Mouse (Mus musculus): Measurements from ENCODE around the gene Podnl1.

Gene Podnl1

GRCm38 (mm10) chr8:84127202-84127901, 1.6 kb downstream of the Podnl1 start:
- peak; percentile 28 for DNase-seq

- no peak for DNase-seq
Observed at GRCm38 (mm10) chr8:84128277-84128676, 2.5 kb downstream of the Podnl1 start.

DNA sequence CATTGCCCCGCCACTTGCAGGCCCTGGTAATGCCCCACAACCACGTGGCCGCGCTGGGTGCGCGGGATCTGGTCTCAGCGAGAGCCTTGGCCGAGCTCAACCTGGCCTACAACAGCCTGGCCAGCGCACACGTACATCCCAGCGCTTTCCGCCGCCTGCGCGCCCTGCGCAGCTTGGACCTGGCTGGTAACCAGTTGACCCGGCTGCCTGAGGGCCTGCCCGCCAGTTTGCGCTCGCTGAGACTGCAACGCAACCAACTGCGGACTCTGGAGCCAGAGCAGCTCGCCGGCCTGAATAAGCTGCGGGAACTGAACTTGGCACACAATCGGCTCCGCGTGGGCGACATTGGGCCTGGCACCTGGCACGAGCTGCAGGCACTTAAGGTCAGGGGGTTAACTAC, 5.0 kb downstream of the Podnl1 start:
- DNase-seq: peak; percentile 56

DNA sequence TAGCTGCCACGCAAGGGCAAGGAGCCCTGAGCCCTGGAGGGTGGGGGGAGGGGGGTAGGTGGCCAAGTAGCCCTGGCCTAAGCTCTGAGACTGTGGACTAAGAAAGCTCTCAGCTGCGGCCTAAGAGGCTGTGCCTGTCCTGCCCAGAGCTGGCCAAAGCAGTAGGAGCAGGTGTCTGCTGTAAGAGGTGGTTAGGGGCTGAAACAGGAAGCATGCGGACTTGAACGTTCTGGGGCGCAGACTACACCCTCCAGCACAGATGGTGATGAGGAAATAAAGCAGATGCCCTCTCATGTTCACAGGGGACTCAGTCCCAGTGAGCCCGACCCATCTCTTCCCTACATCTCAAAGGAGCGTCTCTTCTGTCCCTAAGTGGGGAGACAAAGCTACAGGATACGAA, 6.4 kb downstream of the Podnl1 start:
- no peak for DNase-seq

GRCm38 (mm10) chr8:84137848-84138247, 12.1 kb downstream of the Podnl1 start:
- no peak for DNase-seq

GRCm38 (mm10) chr8:84140838-84141237, 15.0 kb downstream of the Podnl1 start:
- no peak for DNase-seq

- DNase-seq: no peak
Observed at GRCm38 (mm10) chr8:84144636-84145245, 19.0 kb downstream of the Podnl1 start.

DNA sequence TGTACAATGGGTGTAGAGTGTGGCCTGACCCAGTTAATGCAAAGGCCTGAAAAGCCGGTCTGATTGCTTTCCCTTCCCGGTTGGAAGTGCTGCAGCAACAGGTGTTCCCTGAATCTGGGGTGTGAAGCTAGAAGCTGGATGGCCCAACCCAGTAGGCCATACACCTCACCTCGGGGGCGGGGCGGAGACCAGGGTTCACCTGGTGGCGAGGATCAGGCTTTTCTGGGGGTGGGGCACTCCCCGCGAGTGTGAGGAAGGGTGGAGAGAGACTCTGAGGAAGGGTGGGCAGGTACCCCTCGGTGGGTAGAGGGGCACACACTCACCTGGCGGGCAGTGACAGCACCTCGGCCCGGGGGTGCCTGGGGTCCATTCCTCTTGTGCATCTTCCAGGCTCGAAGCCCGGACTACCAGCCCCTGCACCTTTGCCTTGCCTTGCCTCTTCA, 21.6 kb downstream of the Podnl1 start:
- DNase-seq: peak; percentile 60

- DNase-seq: peak; percentile 97
Observed at GRCm38 (mm10) chr8:84147769-84148530, 22.2 kb downstream of the Podnl1 start, which contains the start of the genes Cc2d1a and 4930432K21Rik. Gene Cc2d1a, minus strand, starts transcription at chr8:84147936. Gene 4930432K21Rik, plus strand, starts transcription at chr8:84148025.

GRCm38 (mm10) chr8:84148531-84148850, 22.7 kb downstream of the Podnl1 start:
- DNase-seq: peak; percentile 14

GRCm38 (mm10) chr8:84149181-84149580, 23.4 kb downstream of the Podnl1 start:
- DNase-seq: peak; percentile 26

DNA sequence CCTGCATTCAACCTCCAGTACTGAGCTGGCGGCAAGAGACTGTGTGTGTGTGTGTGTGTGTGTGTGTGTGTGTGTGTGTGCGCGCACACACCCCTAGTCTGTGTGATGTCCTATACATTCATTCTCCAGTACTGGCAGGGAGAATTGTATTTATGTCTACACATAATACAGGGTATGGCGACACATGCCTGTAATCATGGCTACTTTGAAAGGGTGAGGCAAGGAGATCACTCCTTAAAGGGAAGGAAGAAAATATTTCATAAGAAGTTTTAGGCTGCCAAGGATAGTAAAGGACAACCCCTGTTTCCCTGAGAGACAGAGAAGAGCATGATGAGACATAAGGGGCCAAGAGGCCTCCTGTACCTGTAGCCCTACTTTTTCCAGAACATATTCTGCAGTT, 31.8 kb downstream of the Podnl1 start:
- no peak for DNase-seq

DNA sequence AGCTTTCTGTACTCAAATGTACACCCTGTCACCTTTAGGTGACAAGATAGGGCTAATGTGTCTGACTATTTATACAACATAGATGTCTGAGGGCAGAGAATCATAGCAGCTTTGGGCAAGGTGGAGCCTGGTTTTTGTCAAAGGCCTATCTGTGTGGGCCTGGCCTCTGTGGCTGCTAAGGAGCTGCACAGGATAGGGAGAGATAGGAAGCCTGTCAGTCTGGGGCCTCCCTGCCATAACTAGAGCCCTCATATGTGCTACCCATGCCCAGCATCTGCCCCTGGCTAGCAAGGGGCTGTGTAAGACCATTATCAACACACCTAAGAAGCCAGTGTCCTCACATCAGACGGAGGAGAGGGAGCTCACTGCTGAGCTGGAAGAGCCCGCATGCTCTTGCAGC, 41.9 kb downstream of the Podnl1 start:
- no peak for DNase-seq

DNA sequence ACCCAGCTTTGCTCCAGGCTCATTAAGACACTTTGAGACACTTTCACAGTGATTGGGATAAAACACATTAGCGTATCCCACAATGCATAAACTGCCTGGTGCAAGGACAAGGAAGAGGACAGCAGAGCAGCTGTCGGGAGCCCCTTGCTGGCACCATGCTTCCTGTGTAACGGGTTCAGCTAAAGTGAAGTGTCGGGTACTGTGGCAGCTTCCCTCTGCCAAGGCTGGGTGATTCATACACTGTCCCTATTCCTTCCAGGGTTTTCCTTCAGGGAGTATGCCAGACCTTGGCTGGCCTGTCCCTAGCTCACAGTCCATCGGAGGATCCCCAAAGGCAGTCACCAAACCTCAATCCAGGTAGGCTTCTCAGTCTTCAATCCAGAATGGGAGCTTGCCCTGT, 44.3 kb downstream of the Podnl1 start:
- DNase-seq: no peak

GRCm38 (mm10) chr8:84173861-84174260, 48.1 kb downstream of the Podnl1 start:
- DNase-seq: peak; percentile 38

GRCm38 (mm10) chr8:84176560-84176959, 50.8 kb downstream of the Podnl1 start:
- no peak for DNase-seq

- no peak for DNase-seq
Observed at GRCm38 (mm10) chr8:84177405-84177804, 51.6 kb downstream of the Podnl1 start.

DNA sequence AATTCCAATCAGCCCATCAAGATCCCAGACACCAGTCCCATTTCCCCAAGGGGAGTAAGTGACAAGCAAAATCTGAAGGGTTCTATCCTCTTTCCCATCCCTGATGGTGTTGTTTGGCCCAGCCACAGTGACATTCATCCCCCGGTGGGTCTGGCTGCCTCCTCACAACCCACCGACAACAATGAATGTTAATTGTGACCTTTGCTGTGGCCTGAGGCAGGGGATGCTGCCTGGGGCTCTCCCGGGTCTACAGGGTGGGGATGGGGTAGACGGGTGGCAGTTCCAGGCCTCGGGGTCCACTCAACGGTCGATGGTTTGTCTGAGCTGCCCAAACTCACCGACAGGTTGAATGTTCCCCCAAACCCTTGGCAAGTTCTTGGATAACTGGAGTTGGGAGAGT, 52.8 kb downstream of the Podnl1 start:
- DNase-seq: no peak

- no peak for DNase-seq
Observed at GRCm38 (mm10) chr8:84179946-84180345, 54.2 kb downstream of the Podnl1 start.

GRCm38 (mm10) chr8:84180530-84181190, 54.9 kb downstream of the Podnl1 start:
- DNase-seq: peak; percentile 73
